9 mouse cellular contexts compared by ENCODE assay signal in the genomic region with DNA sequence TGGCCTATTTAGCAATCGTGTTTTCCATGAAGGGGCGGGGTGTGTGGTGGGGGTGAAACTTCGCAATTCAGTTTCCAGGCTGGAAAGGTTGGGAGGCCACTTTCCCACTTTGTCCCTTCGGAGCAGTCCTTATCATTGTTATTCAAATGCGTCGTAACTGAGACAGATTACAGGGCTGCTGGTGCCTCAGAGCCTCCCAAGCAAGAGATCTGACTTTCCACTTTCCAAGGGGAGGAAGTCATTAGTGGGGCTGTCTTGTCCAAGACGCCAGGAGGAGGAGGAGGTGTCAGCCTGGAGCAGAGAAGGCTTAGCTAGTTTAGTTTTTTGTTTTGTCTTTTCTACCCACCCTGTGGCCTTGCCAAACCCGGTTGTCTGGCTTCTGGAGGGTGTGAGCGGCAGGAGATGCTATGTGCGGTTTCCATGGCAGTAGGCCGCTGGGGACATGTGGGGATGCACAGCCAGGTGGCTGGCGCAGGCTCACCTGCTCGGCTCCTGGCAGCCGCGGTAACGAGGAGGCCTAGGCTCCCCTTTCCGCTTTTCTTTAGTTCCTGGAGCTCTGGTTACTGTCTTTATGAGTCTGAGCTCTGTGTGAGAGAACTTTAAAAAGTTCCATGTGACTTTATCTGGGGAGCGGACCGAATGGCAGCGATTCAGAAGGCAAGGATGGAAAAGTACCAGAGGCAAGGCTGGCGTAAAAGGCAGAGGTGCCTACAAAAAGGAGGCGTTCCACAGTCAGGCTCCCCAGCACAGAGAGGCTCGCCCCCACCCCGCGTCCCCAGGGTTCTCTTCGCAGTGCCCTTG. TPM values are rescaled to one million over a fixed set of nuclear protein-coding genes. Genes with fewer than 3 reads are reported as not detected.
DNase-seq lines count a peak whose midpoint lies in the region; ATAC-seq lines count a peak whose summit lies in the region.
"Had no signal": no experiment of that assay in that cellular context is flagged by ENCODE, and none has a peak within 500 bp of the region (broad histone marks: within the 10 kb centered on the region; RNA-seq: fewer than 3 reads in every experiment).

No protein-coding gene starts in this region.

- H3K4me1 ChIP-seq in embryonic facial prominence, embryonic 15.5 days, result peaks cover 33% of the 10 kb centered on the region
- H3K4me1 ChIP-seq in hindbrain, embryonic 11.5 days (replicated peaks; ENCODE audit: control insufficient read depth, insufficient read depth, low read length), result peaks cover 4% of the 10 kb centered on the region; the same call in 1 of the 2 replicates
- H3K4me1 ChIP-seq in limb, embryonic 12.5 days (replicated peaks), result peaks cover 22% of the 10 kb centered on the region
- H3K4me1 ChIP-seq in neural tube, embryonic 14.5 days (ENCODE audit: control insufficient read depth, insufficient read depth, low read length), result peaks cover 11% of the 10 kb centered on the region
- H3K4me1 ChIP-seq: liver, embryonic 13.5 days had no signal

- DNase-seq in right cerebral cortex, adult 2 months (ENCODE audit: low spot score in 2 of 2), result peak; percentile 38 to 45
- no peak for DNase-seq in right cerebral cortex, postnatal 4 days
- peak; percentile 57 for DNase-seq in hindbrain, embryonic 11.5 days (ENCODE audit: low spot score)
- DNase-seq in urinary bladder, postnatal 14 days (ENCODE audit: low spot score), result no peak
- DNase-seq in spleen, postnatal 36 days (ENCODE audit: low spot score in 2 of 2), result no peak
- DNase-seq: liver, embryonic 13.5 days had no signal

- H3K36me3 ChIP-seq in embryonic facial prominence, embryonic 15.5 days, result no peaks in the 10 kb centered on the region
- no peaks in the 10 kb centered on the region for H3K36me3 ChIP-seq in hindbrain, embryonic 11.5 days (ENCODE audit: control insufficient read depth, insufficient read depth, low read length)
- H3K36me3 ChIP-seq in limb, embryonic 12.5 days, result no peaks in the 10 kb centered on the region
- no peaks in the 10 kb centered on the region for H3K36me3 ChIP-seq in neural tube, embryonic 14.5 days (ENCODE audit: control insufficient read depth, insufficient read depth, low read length)
- H3K36me3 ChIP-seq: liver, embryonic 13.5 days had no signal

- peak; percentile 85 for ATAC-seq in embryonic facial prominence, embryonic 15.5 days (ENCODE audit: insufficient number of reproducible peaks, low FRiP score, low TSS enrichment, low read depth)
- peak; percentile 68 for ATAC-seq in hindbrain, embryonic 11.5 days (ENCODE audit: low FRiP score)
- peak; percentile 75 for ATAC-seq in limb, embryonic 12.5 days (ENCODE audit: insufficient number of reproducible peaks, insufficient read depth, low FRiP score, low TSS enrichment, low read depth)
- peak; percentile 63 for ATAC-seq in neural tube, embryonic 14.5 days (ENCODE audit: low read depth)

- H3K4me3 ChIP-seq in embryonic facial prominence, embryonic 15.5 days (replicated peaks), result peak overlapping the region; percentile 5; the same call in 1 of the 2 replicates
- H3K4me3 ChIP-seq in hindbrain, embryonic 11.5 days (ENCODE audit: low read depth, low read length), result peak overlapping the region; percentile 4; the same call in 1 of the 2 replicates
- peak overlapping the region; percentile 1; the same call in 1 of the 2 replicates for H3K4me3 ChIP-seq in limb, embryonic 12.5 days (replicated peaks)
- no peak overlapping the region for H3K4me3 ChIP-seq in neural tube, embryonic 14.5 days (ENCODE audit: low read depth, low read length)
- H3K4me3 ChIP-seq: liver, embryonic 13.5 days had no signal

- peak overlapping the region; percentile 85 for H3K27ac ChIP-seq in embryonic facial prominence, embryonic 15.5 days (replicated peaks)
- H3K27ac ChIP-seq in hindbrain, embryonic 11.5 days (ENCODE audit: low read depth, low read length), result peak overlapping the region; percentile 60; the same call in 1 of the 2 replicates
- H3K27ac ChIP-seq in limb, embryonic 12.5 days, result peak overlapping the region; percentile 24; the same call in 1 of the 2 replicates
- no peak overlapping the region for H3K27ac ChIP-seq in neural tube, embryonic 14.5 days (ENCODE audit: low read depth, low read length)
- H3K27ac ChIP-seq: liver, embryonic 13.5 days had no signal

- 7% methylated on average over 26 of the region's 26 CpGs for WGBS in embryonic facial prominence, embryonic 15.5 days
- 3% methylated on average over 26 of the region's 26 CpGs for WGBS in hindbrain, embryonic 11.5 days
- WGBS in limb, embryonic 12.5 days, result 4% methylated on average over 26 of the region's 26 CpGs
- 5% methylated on average over 26 of the region's 26 CpGs for WGBS in neural tube, embryonic 14.5 days

- no peak overlapping the region for H3K9ac ChIP-seq in embryonic facial prominence, embryonic 15.5 days
- H3K9ac ChIP-seq in hindbrain, embryonic 11.5 days (ENCODE audit: low read depth, low read length), result 0 out of 2 replicates have a peak overlapping the region, but pooled peaks have one; percentile 5
- H3K9ac ChIP-seq in limb, embryonic 12.5 days (replicated peaks), result 0 out of 2 replicates have a peak overlapping the region, but pooled peaks have one; percentile 18
- H3K9ac ChIP-seq in neural tube, embryonic 14.5 days (replicated peaks; ENCODE audit: low read depth, low read length), result no peak overlapping the region
- H3K9ac ChIP-seq: liver, embryonic 13.5 days had no signal

- H3K4me2 ChIP-seq in embryonic facial prominence, embryonic 15.5 days (replicated peaks), result peak overlapping the region; percentile 42
- H3K4me2 ChIP-seq in hindbrain, embryonic 11.5 days (replicated peaks; ENCODE audit: low read depth, low read length), result peak overlapping the region; percentile 32
- H3K4me2 ChIP-seq in limb, embryonic 12.5 days, result peak overlapping the region; percentile 48
- peak overlapping the region; percentile 31; the same call in 1 of the 2 replicates for H3K4me2 ChIP-seq in neural tube, embryonic 14.5 days (ENCODE audit: low read depth, low read length)
- H3K4me2 ChIP-seq: liver, embryonic 13.5 days had no signal

- no peaks in the 10 kb centered on the region for H3K9me3 ChIP-seq in embryonic facial prominence, embryonic 15.5 days (replicated peaks)
- no peaks in the 10 kb centered on the region for H3K9me3 ChIP-seq in hindbrain, embryonic 11.5 days (ENCODE audit: control insufficient read depth, low read length)
- H3K9me3 ChIP-seq in limb, embryonic 12.5 days, result no peaks in the 10 kb centered on the region
- H3K9me3 ChIP-seq in neural tube, embryonic 14.5 days (ENCODE audit: control insufficient read depth, low read length), result no peaks in the 10 kb centered on the region
- H3K9me3 ChIP-seq: liver, embryonic 13.5 days had no signal

- no peaks in the 10 kb centered on the region for H3K27me3 ChIP-seq in embryonic facial prominence, embryonic 15.5 days
- H3K27me3 ChIP-seq in hindbrain, embryonic 11.5 days (ENCODE audit: control insufficient read depth, insufficient read depth, low read length), result no peaks in the 10 kb centered on the region
- peaks cover 17% of the 10 kb centered on the region for H3K27me3 ChIP-seq in limb, embryonic 12.5 days
- no peaks in the 10 kb centered on the region for H3K27me3 ChIP-seq in neural tube, embryonic 14.5 days (ENCODE audit: control insufficient read depth, insufficient read depth, low read length)

RNA-seq across cellular contexts. Expression of a gene that starts 26.4 kb away (rescaled TPM):
- polyA plus RNA-seq in embryonic facial prominence, embryonic 15.5 days (2015; fragmentation: Nextera tagmentation; extraction: Ambion mirVana), result 27.0 and 28.3 TPM in 2 replicates
- 25.9 and 29.9 TPM in 2 replicates for polyA plus RNA-seq in hindbrain, embryonic 11.5 days (2014; fragmentation: Nextera tagmentation; extraction: Ambion mirVana)
- polyA plus RNA-seq in limb, embryonic 12.5 days (2016; fragmentation: Nextera tagmentation; extraction: Ambion mirVana), result 28.1 and 32.0 TPM in 2 replicates
- polyA plus RNA-seq in neural tube, embryonic 14.5 days (2014; fragmentation: Nextera tagmentation; extraction: Ambion mirVana), result 25.6 and 31.9 TPM in 2 replicates

Comparison
In these comparisons a context has a peak if more than half of its experiments do, and no peak if none do; other contexts are left out.
1. DNase-seq: peak in right cerebral cortex, adult 2 months (2 of 2) and hindbrain, embryonic 11.5 days (single experiment); none in right cerebral cortex, postnatal 4 days (single experiment), urinary bladder, postnatal 14 days (single experiment) and spleen, postnatal 36 days (0 of 2).
2. H3K9ac ChIP-seq: peak in hindbrain, embryonic 11.5 days (single experiment) and limb, embryonic 12.5 days (single experiment); none in embryonic facial prominence, embryonic 15.5 days (single experiment) and neural tube, embryonic 14.5 days (single experiment).
3. Peak in every context shown above with its lines, with median percentiles within 50 percentile points of each other: ATAC-seq and H3K4me2 ChIP-seq.